Mouse (Mus musculus): ENCODE measurements around the gene Nceh1. TPM values are rescaled to one million over a fixed set of nuclear protein-coding genes. Genes with fewer than 3 reads are reported as not detected.
A peak's percentile ranks its signal among the peaks of the same experiment; 100 is the strongest.

Nceh1 gene
- polyA plus RNA-seq, 1 experiment from 2014 or later, result 8.6 TPM

GRCm38 (mm10) chr3:27161645-27162409 lies 20.9 kb upstream of the Nceh1 start:
- no peak overlapping the region for H3K27ac ChIP-seq

GRCm38 (mm10) chr3:27162410-27162804 lies 20.4 kb upstream of the Nceh1 start:
- no peaks in the 10 kb centered on the region for H3K36me3 ChIP-seq
- H3K4me2 ChIP-seq (replicated peaks), result no peak overlapping the region
- H3K27me3 ChIP-seq (replicated peaks), result no peaks in the 10 kb centered on the region
- 58% methylated on average over 2 of the region's 2 CpGs for WGBS
- H3K4me1 ChIP-seq (replicated peaks), result no peaks in the 10 kb centered on the region
- H3K9me3 ChIP-seq, result no peaks in the 10 kb centered on the region
- ATAC-seq, result peak; percentile 78
- H3K9ac ChIP-seq, result no peak overlapping the region
- H3K4me3 ChIP-seq (replicated peaks), result no peak overlapping the region
- no peak overlapping the region for H3K27ac ChIP-seq

More at GRCm38 (mm10) chr3:27161645-27162409, 20.9 kb upstream of the Nceh1 start:
- Histone ChIP-seq H3K9me3 (no peaks in the 10 kb centered on the region), H3K36me3 (no peaks in the 10 kb centered on the region), H3K4me3 (replicated peaks) (no peak overlapping the region), H3K27me3 (replicated peaks) (no peaks in the 10 kb centered on the region), H3K9ac (no peak overlapping the region), H3K4me1 (replicated peaks) (no peaks in the 10 kb centered on the region), H3K4me2 (replicated peaks) (no peak overlapping the region)
- 75% methylated on average over 6 of the region's 6 CpGs for WGBS
- peak; percentile 4; the same call in 1 of the 2 replicates for ATAC-seq

- WGBS, result 86% methylated on average over 3 of the region's 3 CpGs
- ATAC-seq, result no peak
- H3K27ac ChIP-seq, result no peak overlapping the region
Observed at GRCm38 (mm10) chr3:27165481-27166065, 17.2 kb upstream of the Nceh1 start.

GRCm38 (mm10) chr3:27170257-27170656 lies 12.5 kb upstream of the Nceh1 start:
- no peaks in the 10 kb centered on the region for H3K4me1 ChIP-seq (replicated peaks)
- no peaks in the 10 kb centered on the region for H3K27me3 ChIP-seq (replicated peaks)
- no peak overlapping the region for H3K4me2 ChIP-seq (replicated peaks)
- no peak for ATAC-seq
- no peak overlapping the region for H3K4me3 ChIP-seq (replicated peaks)
- H3K9me3 ChIP-seq, result no peaks in the 10 kb centered on the region
- H3K9ac ChIP-seq, result no peak overlapping the region
- H3K27ac ChIP-seq, result no peak overlapping the region
- WGBS, result 69% methylated on average over 1 of the region's 1 CpGs
- H3K36me3 ChIP-seq, result no peaks in the 10 kb centered on the region

More at GRCm38 (mm10) chr3:27165481-27166065, 17.2 kb upstream of the Nceh1 start:
- Histone ChIP-seq H3K4me2 (replicated peaks) (no peak overlapping the region), H3K36me3 (no peaks in the 10 kb centered on the region), H3K9ac (no peak overlapping the region), H3K4me1 (replicated peaks) (no peaks in the 10 kb centered on the region), H3K9me3 (no peaks in the 10 kb centered on the region), H3K27me3 (replicated peaks) (no peaks in the 10 kb centered on the region), H3K4me3 (replicated peaks) (no peak overlapping the region)

GRCm38 (mm10) chr3:27179711-27180110 lies 3.1 kb upstream of the Nceh1 start:
- no peak overlapping the region for H3K27ac ChIP-seq
- H3K27me3 ChIP-seq (replicated peaks), result no peaks in the 10 kb centered on the region
- WGBS, result 75% methylated on average over 8 of the region's 8 CpGs
- no peak overlapping the region for H3K4me3 ChIP-seq (replicated peaks)
- H3K9ac ChIP-seq, result no peak overlapping the region
- ATAC-seq, result no peak
- no peaks in the 10 kb centered on the region; the same call in 1 of the 2 replicates for H3K4me1 ChIP-seq (replicated peaks)
- H3K4me2 ChIP-seq (replicated peaks), result no peak overlapping the region
- H3K9me3 ChIP-seq, result no peaks in the 10 kb centered on the region
- H3K36me3 ChIP-seq, result no peaks in the 10 kb centered on the region

- Histone ChIP-seq H3K27ac (0 out of 2 replicates have a peak overlapping the region, but pooled peaks have one; percentile 0), H3K9ac (peak overlapping the region; percentile 59), H3K9me3 (no peaks in the 10 kb centered on the region), H3K4me1 (replicated peaks) (no peaks in the 10 kb centered on the region; the same call in 1 of the 2 replicates), H3K4me2 (replicated peaks) (peak overlapping the region; percentile 96), H3K4me3 (replicated peaks) (peak overlapping the region; percentile 65), H3K36me3 (no peaks in the 10 kb centered on the region), H3K27me3 (replicated peaks) (no peaks in the 10 kb centered on the region)
- 12% methylated on average over 19 of the region's 19 CpGs for WGBS
- ATAC-seq, result no peak
Observed at GRCm38 (mm10) chr3:27183601-27184175, 923 bp downstream of the Nceh1 start.

- Histone ChIP-seq H3K4me3 (replicated peaks) (no peak overlapping the region), H3K4me1 (replicated peaks) (no peaks in the 10 kb centered on the region), H3K27me3 (replicated peaks) (no peaks in the 10 kb centered on the region), H3K4me2 (replicated peaks) (no peak overlapping the region), H3K9me3 (no peaks in the 10 kb centered on the region), H3K27ac (no peak overlapping the region), H3K9ac (no peak overlapping the region), H3K36me3 (no peaks in the 10 kb centered on the region)
- peak; percentile 73 for ATAC-seq
- WGBS, result 52% methylated on average over 1 of the region's 1 CpGs
Observed at GRCm38 (mm10) chr3:27188386-27188785, 5.6 kb downstream of the Nceh1 start.

GRCm38 (mm10) chr3:27189320-27190261 lies 6.8 kb downstream of the Nceh1 start:
- 50% methylated on average over 14 of the region's 14 CpGs for whole genome bisulfite sequencing
- Histone ChIP-seq H3K4me1 (replicated peaks) (no peaks in the 10 kb centered on the region), H3K4me2 (replicated peaks) (no peak overlapping the region), H3K36me3 (no peaks in the 10 kb centered on the region), H3K27me3 (replicated peaks) (no peaks in the 10 kb centered on the region), H3K27ac (no peak overlapping the region), H3K4me3 (replicated peaks) (no peak overlapping the region), H3K9ac (no peak overlapping the region), H3K9me3 (no peaks in the 10 kb centered on the region)
- ATAC-seq, result 0 out of 2 replicates have a peak, but pooled peaks have one; percentile 34

- Histone ChIP-seq H3K9me3 (no peaks in the 10 kb centered on the region), H3K27me3 (replicated peaks) (no peaks in the 10 kb centered on the region), H3K4me1 (replicated peaks) (no peaks in the 10 kb centered on the region), H3K4me3 (replicated peaks) (no peak overlapping the region), H3K4me2 (replicated peaks) (no peak overlapping the region), H3K27ac (no peak overlapping the region), H3K36me3 (no peaks in the 10 kb centered on the region), H3K9ac (no peak overlapping the region)
- 79% methylated on average over 4 of the region's 4 CpGs for WGBS
- no peak for ATAC-seq
Observed at GRCm38 (mm10) chr3:27190865-27191264, 8.1 kb downstream of the Nceh1 start.

- Histone ChIP-seq H3K9ac (no peak overlapping the region), H3K36me3 (no peaks in the 10 kb centered on the region), H3K27ac (no peak overlapping the region), H3K9me3 (no peaks in the 10 kb centered on the region), H3K4me3 (replicated peaks) (no peak overlapping the region), H3K4me1 (replicated peaks) (no peaks in the 10 kb centered on the region), H3K27me3 (replicated peaks) (no peaks in the 10 kb centered on the region), H3K4me2 (replicated peaks) (no peak overlapping the region)
- no peak for ATAC-seq
- WGBS, result 78% methylated on average over 6 of the region's 6 CpGs
Observed at GRCm38 (mm10) chr3:27191856-27192255, 9.1 kb downstream of the Nceh1 start.

- no peak overlapping the region for H3K4me2 ChIP-seq (replicated peaks)
- ATAC-seq, result no peak
- H3K4me3 ChIP-seq (replicated peaks), result no peak overlapping the region
- H3K9me3 ChIP-seq, result no peaks in the 10 kb centered on the region
- H3K4me1 ChIP-seq (replicated peaks), result no peaks in the 10 kb centered on the region
- H3K27ac ChIP-seq, result no peak overlapping the region
- 58% methylated on average over 6 of the region's 6 CpGs for WGBS
- H3K9ac ChIP-seq, result no peak overlapping the region
- no peaks in the 10 kb centered on the region for H3K27me3 ChIP-seq (replicated peaks)
- H3K36me3 ChIP-seq, result no peaks in the 10 kb centered on the region
Observed at GRCm38 (mm10) chr3:27193844-27194317, 11.1 kb downstream of the Nceh1 start.

GRCm38 (mm10) chr3:27195153-27195552 lies 12.4 kb downstream of the Nceh1 start:
- H3K27me3 ChIP-seq (replicated peaks), result no peaks in the 10 kb centered on the region
- no peaks in the 10 kb centered on the region for H3K9me3 ChIP-seq
- 69% methylated on average over 4 of the region's 4 CpGs for WGBS
- no peak overlapping the region for H3K27ac ChIP-seq
- H3K4me1 ChIP-seq (replicated peaks), result no peaks in the 10 kb centered on the region
- ATAC-seq, result no peak
- no peak overlapping the region for H3K9ac ChIP-seq
- no peak overlapping the region for H3K4me2 ChIP-seq (replicated peaks)
- H3K36me3 ChIP-seq, result no peaks in the 10 kb centered on the region
- H3K4me3 ChIP-seq (replicated peaks), result no peak overlapping the region
